Mouse (Mus musculus): ENCODE results near the gene Snrpd3. TPM values are rescaled to one million over a fixed set of nuclear protein-coding genes. Genes with fewer than 3 reads are reported as not detected.
A peak's percentile ranks its signal among the peaks of the same experiment; 100 is the strongest.

Gene Snrpd3
- polyA plus RNA-seq, 1 experiment: 41.2 TPM

DNA sequence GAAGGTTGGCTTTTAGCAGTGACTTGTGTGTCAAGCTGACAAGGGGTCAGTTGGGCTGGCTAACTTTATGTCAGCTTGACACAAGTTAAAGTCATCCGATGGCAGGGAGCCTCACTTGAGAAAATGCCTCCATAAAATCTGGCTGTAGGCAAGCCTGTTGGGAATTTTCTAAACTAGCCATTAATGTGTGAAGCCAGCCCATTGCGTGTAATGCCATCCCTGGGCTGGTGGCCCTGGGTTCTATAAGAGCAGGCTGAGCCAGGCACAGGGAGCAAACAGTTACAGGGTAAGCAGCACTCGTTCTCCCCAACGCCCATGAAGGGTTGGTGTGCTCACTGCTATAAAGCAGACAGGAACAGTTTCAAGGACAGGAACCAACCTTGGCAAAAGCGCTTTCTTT lies 35.1 kb upstream of the Snrpd3 start:
- H3K36me3 ChIP-seq (ENCODE audit: control insufficient read depth, insufficient read depth, low read length): no peaks in the 10 kb centered on the region
- 84% methylated on average over 5 of the region's 5 CpGs for WGBS
- no peak overlapping the region for H3K4me3 ChIP-seq (ENCODE audit: insufficient read depth, low read depth, low read length)
- no peaks in the 10 kb centered on the region for H3K4me1 ChIP-seq (ENCODE audit: control insufficient read depth, insufficient read depth, low read length)
- TF ChIP-seq POLR2A (IDR thresholded peaks at IDR 0.05; ENCODE audit: low read depth, low read length) (no peak), CTCF (conservative IDR thresholded peaks at IDR 0.05; ENCODE audit: insufficient read depth, insufficient read length, low read depth, low read length) (no peak)
- H3K27me3 ChIP-seq (replicated peaks; ENCODE audit: control insufficient read depth, insufficient read depth, low read length): no peaks in the 10 kb centered on the region
- no peak overlapping the region for H3K27ac ChIP-seq (ENCODE audit: insufficient read depth, low read depth, low read length)
- no peak for DNase-seq

GRCm38 (mm10) chr10:75482919-75483483 lies 34.4 kb upstream of the Snrpd3 start:
- no peak for DNase-seq

DNA sequence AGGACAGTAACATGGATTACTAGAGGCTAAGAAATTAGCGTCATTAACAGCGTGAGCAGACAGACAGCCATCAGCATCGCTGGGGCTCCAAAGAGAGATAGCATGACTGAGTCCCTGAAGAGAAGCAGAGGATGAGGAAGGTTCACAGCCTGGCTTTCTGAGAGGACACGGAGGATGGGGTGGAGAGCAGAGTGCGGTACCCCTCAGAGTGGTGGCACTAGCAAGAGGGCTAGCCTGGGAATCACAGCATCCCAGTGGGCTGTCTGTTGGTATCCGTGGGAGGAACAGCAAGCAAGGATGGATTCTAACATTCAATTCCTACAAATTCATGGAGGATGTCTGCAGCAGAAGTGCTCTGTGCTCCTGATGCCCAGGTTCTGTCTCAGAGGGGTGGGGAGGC lies 33.3 kb upstream of the Snrpd3 start:
- no peaks in the 10 kb centered on the region for H3K4me1 ChIP-seq (ENCODE audit: control insufficient read depth, insufficient read depth, low read length)
- H3K27me3 ChIP-seq (replicated peaks; ENCODE audit: control insufficient read depth, insufficient read depth, low read length): no peaks in the 10 kb centered on the region
- H3K27ac ChIP-seq (ENCODE audit: insufficient read depth, low read depth, low read length): no peak overlapping the region
- 94% methylated on average over 6 of the region's 6 CpGs for WGBS
- no peak for DNase-seq
- no peak overlapping the region for H3K4me3 ChIP-seq (ENCODE audit: insufficient read depth, low read depth, low read length)
- no peaks in the 10 kb centered on the region for H3K36me3 ChIP-seq (ENCODE audit: control insufficient read depth, insufficient read depth, low read length)
- TF ChIP-seq POLR2A (IDR thresholded peaks at IDR 0.05; ENCODE audit: low read depth, low read length): no peak
- no peak for TF ChIP-seq CTCF (conservative IDR thresholded peaks at IDR 0.05; ENCODE audit: insufficient read depth, insufficient read length, low read depth, low read length)

More at GRCm38 (mm10) chr10:75482919-75483483, 34.4 kb upstream of the Snrpd3 start:
- H3K4me1 ChIP-seq (ENCODE audit: control insufficient read depth, insufficient read depth, low read length): no peaks in the 10 kb centered on the region
- no peaks in the 10 kb centered on the region for H3K27me3 ChIP-seq (replicated peaks; ENCODE audit: control insufficient read depth, insufficient read depth, low read length)
- TF ChIP-seq CTCF (conservative IDR thresholded peaks at IDR 0.05; ENCODE audit: insufficient read depth, insufficient read length, low read depth, low read length) (no peak), POLR2A (IDR thresholded peaks at IDR 0.05; ENCODE audit: low read depth, low read length) (no peak)
- H3K27ac ChIP-seq (ENCODE audit: insufficient read depth, low read depth, low read length): no peak overlapping the region
- H3K4me3 ChIP-seq (ENCODE audit: insufficient read depth, low read depth, low read length): no peak overlapping the region
- whole genome bisulfite sequencing: 88% methylated on average over 11 of the region's 11 CpGs
- H3K36me3 ChIP-seq (ENCODE audit: control insufficient read depth, insufficient read depth, low read length): no peaks in the 10 kb centered on the region

DNA sequence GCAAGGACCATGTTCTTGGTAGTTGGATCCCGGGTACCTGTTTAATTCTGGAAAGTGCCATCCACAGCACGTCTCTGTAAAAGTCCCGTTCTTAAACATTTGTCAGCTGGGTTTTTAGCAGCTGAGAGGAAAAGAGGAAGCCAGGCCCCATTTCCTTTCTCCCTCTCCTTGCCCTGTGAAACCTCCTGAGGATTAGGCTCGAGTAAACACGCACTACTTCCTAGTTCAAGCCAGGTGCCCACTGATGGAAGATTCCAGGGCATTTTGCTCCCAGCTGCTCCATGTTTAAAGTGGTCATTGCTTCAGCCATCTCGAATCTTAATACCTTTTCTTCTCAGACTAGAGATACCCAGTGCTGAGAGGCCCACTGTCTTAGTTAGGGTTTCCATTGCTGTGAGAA lies 32.6 kb upstream of the Snrpd3 start:
- Histone ChIP-seq H3K27me3 (replicated peaks; ENCODE audit: control insufficient read depth, insufficient read depth, low read length) (no peaks in the 10 kb centered on the region), H3K27ac (ENCODE audit: insufficient read depth, low read depth, low read length) (peak overlapping the region; percentile 6; the same call in 1 of the 2 replicates), H3K4me1 (ENCODE audit: control insufficient read depth, insufficient read depth, low read length) (no peaks in the 10 kb centered on the region), H3K4me3 (ENCODE audit: insufficient read depth, low read depth, low read length) (no peak overlapping the region), H3K36me3 (ENCODE audit: control insufficient read depth, insufficient read depth, low read length) (no peaks in the 10 kb centered on the region)
- 67% methylated on average over 6 of the region's 6 CpGs for WGBS
- no peak for DNase-seq
- TF ChIP-seq CTCF (conservative IDR thresholded peaks at IDR 0.05; ENCODE audit: insufficient read depth, insufficient read length, low read depth, low read length) (no peak), POLR2A (IDR thresholded peaks at IDR 0.05; ENCODE audit: low read depth, low read length) (no peak)

- DNase-seq: peak; percentile 86
- WGBS: 34% methylated on average over 9 of the region's 9 CpGs
- TF ChIP-seq POLR2A (IDR thresholded peaks at IDR 0.05; ENCODE audit: low read depth, low read length): no peak
- peak; percentile 89 for TF ChIP-seq CTCF (conservative IDR thresholded peaks at IDR 0.05; ENCODE audit: insufficient read depth, insufficient read length, low read depth, low read length)
Measured at GRCm38 (mm10) chr10:75486086-75486979, 31.0 kb upstream of the Snrpd3 start.

GRCm38 (mm10) chr10:75487131-75487530 lies 30.2 kb upstream of the Snrpd3 start:
- Histone ChIP-seq H3K36me3 (ENCODE audit: control insufficient read depth, insufficient read depth, low read length) (no peaks in the 10 kb centered on the region), H3K4me3 (ENCODE audit: insufficient read depth, low read depth, low read length) (no peak overlapping the region), H3K27ac (ENCODE audit: insufficient read depth, low read depth, low read length) (no peak overlapping the region), H3K4me1 (ENCODE audit: control insufficient read depth, insufficient read depth, low read length) (no peaks in the 10 kb centered on the region), H3K27me3 (replicated peaks; ENCODE audit: control insufficient read depth, insufficient read depth, low read length) (no peaks in the 10 kb centered on the region)
- TF ChIP-seq CTCF (conservative IDR thresholded peaks at IDR 0.05; ENCODE audit: insufficient read depth, insufficient read length, low read depth, low read length) (no peak), POLR2A (IDR thresholded peaks at IDR 0.05; ENCODE audit: low read depth, low read length) (no peak)
- WGBS: 81% methylated on average over 3 of the region's 3 CpGs
- no peak for DNase-seq

More at GRCm38 (mm10) chr10:75486086-75486979, 31.0 kb upstream of the Snrpd3 start:
- Histone ChIP-seq H3K27me3 (replicated peaks; ENCODE audit: control insufficient read depth, insufficient read depth, low read length) (no peaks in the 10 kb centered on the region), H3K27ac (ENCODE audit: insufficient read depth, low read depth, low read length) (no peak overlapping the region), H3K4me1 (ENCODE audit: control insufficient read depth, insufficient read depth, low read length) (no peaks in the 10 kb centered on the region), H3K4me3 (ENCODE audit: insufficient read depth, low read depth, low read length) (no peak overlapping the region), H3K36me3 (ENCODE audit: control insufficient read depth, insufficient read depth, low read length) (no peaks in the 10 kb centered on the region)

GRCm38 (mm10) chr10:75489522-75489921 lies 27.8 kb upstream of the Snrpd3 start:
- H3K4me1 ChIP-seq (ENCODE audit: control insufficient read depth, insufficient read depth, low read length): no peaks in the 10 kb centered on the region
- H3K4me3 ChIP-seq (ENCODE audit: insufficient read depth, low read depth, low read length): no peak overlapping the region
- no peaks in the 10 kb centered on the region for H3K36me3 ChIP-seq (ENCODE audit: control insufficient read depth, insufficient read depth, low read length)
- DNase-seq: no peak
- H3K27ac ChIP-seq (ENCODE audit: insufficient read depth, low read depth, low read length): no peak overlapping the region
- 51% methylated on average over 2 of the region's 2 CpGs for WGBS
- no peaks in the 10 kb centered on the region for H3K27me3 ChIP-seq (replicated peaks; ENCODE audit: control insufficient read depth, insufficient read depth, low read length)
- no peak for TF ChIP-seq POLR2A (IDR thresholded peaks at IDR 0.05; ENCODE audit: low read depth, low read length)
- TF ChIP-seq CTCF (conservative IDR thresholded peaks at IDR 0.05; ENCODE audit: insufficient read depth, insufficient read length, low read depth, low read length): no peak

Data from kidney, adult 2 months (tissue).